Mouse (Mus musculus) intestine, postnatal 0 days (tissue): ENCODE data around the gene Chit1. TPM values are rescaled to one million over a fixed set of nuclear protein-coding genes. Genes with fewer than 3 reads are reported as not detected.

ENCODE experiments used
- ATAC-seq: fragments of 200-750 bp; cut with Nextera tagmentation; 2 replicates; pipeline ENCODE4 v1.8.0; 2017; ENCODE audit warnings: mild to moderate bottlenecking, moderate TSS enrichment, moderate library complexity
- H3K27ac ChIP-seq: fragments of 300-500 bp; sonication (generic); 2 replicates; pipeline ENCODE4 v1.5.1; 2014; ENCODE audit warnings: mild to moderate bottlenecking, low read depth, low read length, moderate library complexity
- H3K27me3 ChIP-seq: fragments of 300-500 bp; sonication (generic); replicated peaks from 2 replicates; pipeline ENCODE4 v1.6.1; 2014; ENCODE audit warnings: low read length, mixed read lengths; ENCODE audit not compliant: control insufficient read depth, insufficient read depth
- H3K36me3 ChIP-seq: fragments of 300-500 bp; sonication (generic); 2 replicates; pipeline ENCODE4 v1.6.1; 2014; ENCODE audit warnings: mild to moderate bottlenecking, moderate library complexity; ENCODE audit not compliant: control insufficient read depth, insufficient read depth
- H3K4me1 ChIP-seq: fragments of 300-500 bp; sonication (generic); replicated peaks from 2 replicates; pipeline ENCODE4 v1.6.1; 2014; ENCODE audit warnings: antibody characterized with exemption, low read length, mixed read lengths; ENCODE audit not compliant: control insufficient read depth, insufficient read depth
- H3K4me2 ChIP-seq: fragments of 300-500 bp; sonication (generic); replicated peaks from 2 replicates; pipeline ENCODE4 v1.6.1; 2014; ENCODE audit warnings: low read depth, mild to moderate bottlenecking, moderate library complexity
- H3K4me3 ChIP-seq: fragments of 300-500 bp; sonication (generic); 2 replicates; pipeline ENCODE4 v1.5.1; 2014; ENCODE audit warnings: low read depth, low read length
- H3K9ac ChIP-seq: fragments of 300-500 bp; sonication (generic); 2 replicates; pipeline ENCODE4 v1.6.1; 2014; ENCODE audit warnings: mild to moderate bottlenecking, low read depth, low read length
- H3K9me3 ChIP-seq: fragments of 300-500 bp; sonication (generic); 2 replicates; pipeline ENCODE4 v1.6.1; 2016; ENCODE audit warnings: mixed run types; ENCODE audit not compliant: control insufficient read depth
- CTCF ChIP-seq: sonication (generic); IDR thresholded peaks from 2 replicates; pipeline ENCODE4 v1.5.1; 2016; ENCODE audit warnings: low read depth, mild to moderate bottlenecking, control low read depth, antibody characterized with exemption, moderate library complexity
- WGBS: fragments of 180-500 bp; shearing (Covaris S2); extraction: QIAGEN DNeasy Blood & Tissue Kit; methylation state at CpG from one replicate; pipeline ENCODE4 v1.1.7; 2014; 5-methylcytosine and 5-hydroxymethylcytosine counted together
- polyA plus RNA-seq: library from polyadenylated mRNA; unstranded; fragments of >200 nt; fragmentation: Nextera tagmentation; extraction: Ambion mirVana; gene quantifications from 2 replicates; pipeline ENCODE4 v1.2.1, GENCODE M21; 2015

The Chit1 gene
- polyA plus RNA-seq, 1 experiment from 2014 or later = not detected

DNA sequence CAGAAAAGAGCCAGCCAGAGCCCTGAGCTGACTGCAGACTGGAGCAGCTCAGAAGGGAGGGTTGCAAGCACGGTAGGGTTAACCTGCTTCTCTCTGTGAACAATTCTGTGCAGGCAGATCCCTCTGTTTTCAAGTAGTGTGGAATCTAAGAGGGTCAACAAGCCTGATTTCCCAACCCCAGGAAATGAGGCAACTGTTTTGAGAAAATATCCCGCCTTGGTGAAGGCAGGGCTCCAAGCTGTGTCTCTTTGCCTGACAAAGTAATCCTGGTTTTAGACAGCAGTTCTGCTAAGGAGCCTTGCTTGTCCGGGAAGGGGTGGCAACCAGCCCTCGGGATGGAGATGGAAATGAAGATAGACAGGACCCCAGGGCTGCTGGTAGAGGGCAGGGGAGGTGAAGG, 53.4 kb downstream of the Chit1 start:
- no peak for TF ChIP-seq CTCF
- no peak overlapping the region for H3K4me3 ChIP-seq
- whole genome bisulfite sequencing = 80% methylated on average over 4 of the region's 4 CpGs
- H3K36me3 ChIP-seq = no peaks in the 10 kb centered on the region
- ATAC-seq = no peak
- no peaks in the 10 kb centered on the region for H3K9me3 ChIP-seq
- no peak overlapping the region for H3K9ac ChIP-seq
- H3K4me2 ChIP-seq = no peak overlapping the region
- no peak overlapping the region for H3K27ac ChIP-seq
- H3K27me3 ChIP-seq = no peaks in the 10 kb centered on the region
- no peaks in the 10 kb centered on the region for H3K4me1 ChIP-seq

DNA sequence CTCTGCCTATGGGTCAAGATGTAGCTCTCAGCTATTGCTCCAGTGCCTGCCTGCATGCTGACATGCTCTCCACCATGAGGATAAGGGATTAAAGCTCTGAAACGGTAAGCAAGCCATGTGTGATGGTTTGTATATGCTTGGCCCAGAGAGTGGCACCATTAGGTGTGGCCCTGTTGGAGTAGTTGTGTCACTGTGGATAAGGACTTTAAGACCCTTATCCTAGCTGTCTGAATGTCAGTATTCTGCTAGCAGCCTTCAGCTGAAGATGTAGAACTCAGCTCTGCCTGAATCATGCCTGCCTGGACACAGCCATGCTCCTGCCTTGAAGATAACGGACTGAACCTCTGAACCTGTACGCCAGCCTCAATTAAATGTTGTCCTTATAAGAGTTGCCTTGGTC, 55.5 kb downstream of the Chit1 start:
- H3K9me3 ChIP-seq = no peaks in the 10 kb centered on the region
- ATAC-seq = no peak
- no peaks in the 10 kb centered on the region for H3K36me3 ChIP-seq
- no peak overlapping the region for H3K27ac ChIP-seq
- H3K4me2 ChIP-seq = no peak overlapping the region
- WGBS = 93% methylated on average over 3 of the region's 3 CpGs
- no peaks in the 10 kb centered on the region for H3K4me1 ChIP-seq
- H3K4me3 ChIP-seq = no peak overlapping the region
- H3K27me3 ChIP-seq = no peaks in the 10 kb centered on the region
- H3K9ac ChIP-seq = no peak overlapping the region
- TF ChIP-seq CTCF = no peak

DNA sequence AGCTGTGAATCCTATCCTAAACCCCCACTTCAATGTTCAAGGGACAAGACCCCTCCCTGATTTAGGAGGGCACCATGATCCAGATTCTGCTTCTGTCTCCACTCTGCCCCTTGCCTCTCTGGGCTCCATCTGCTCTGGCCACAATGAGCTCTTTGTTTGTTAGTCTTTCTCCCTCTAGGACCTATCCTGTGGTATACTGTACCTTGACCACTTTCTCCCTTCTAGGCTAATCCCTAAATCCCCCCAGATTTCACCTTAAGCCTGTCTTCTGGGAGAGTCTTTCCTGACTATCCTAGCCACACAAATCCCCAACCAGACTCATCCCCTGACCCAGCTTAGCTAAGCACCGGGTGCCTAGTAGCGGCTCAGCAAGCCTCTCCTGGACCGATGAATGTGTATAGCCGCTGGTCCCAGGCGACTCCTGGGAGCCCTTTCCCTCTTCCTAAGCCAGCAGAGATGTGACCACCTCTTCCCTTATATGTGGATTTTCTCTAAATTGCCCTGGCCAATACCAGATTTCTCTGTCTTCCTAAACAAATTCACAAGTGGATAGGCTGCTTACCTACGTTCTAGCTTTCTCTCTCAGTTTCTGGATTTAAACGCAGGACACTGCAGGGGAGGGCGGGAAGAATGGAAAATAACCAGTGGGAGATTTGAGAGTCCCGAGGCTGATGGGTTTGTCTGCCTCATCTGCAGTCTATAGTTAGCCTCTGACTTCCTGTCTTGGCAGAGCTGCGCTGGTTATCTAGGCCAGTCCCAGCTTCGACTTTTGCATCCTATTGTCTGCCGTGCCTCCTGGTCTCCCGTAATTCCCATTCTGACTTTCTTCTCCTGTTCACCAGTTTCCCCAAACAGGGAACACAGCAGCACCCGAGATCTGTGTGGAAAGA, 56.6 kb downstream of the Chit1 start:
- ATAC-seq = no peak
- no peak for TF ChIP-seq CTCF
- Histone ChIP-seq H3K9ac (no peak overlapping the region), H3K27ac (no peak overlapping the region), H3K4me3 (no peak overlapping the region), H3K9me3 (no peaks in the 10 kb centered on the region), H3K36me3 (no peaks in the 10 kb centered on the region), H3K4me1 (no peaks in the 10 kb centered on the region), H3K27me3 (no peaks in the 10 kb centered on the region), H3K4me2 (no peak overlapping the region)
- 66% methylated on average over 14 of the region's 14 CpGs for WGBS

DNA sequence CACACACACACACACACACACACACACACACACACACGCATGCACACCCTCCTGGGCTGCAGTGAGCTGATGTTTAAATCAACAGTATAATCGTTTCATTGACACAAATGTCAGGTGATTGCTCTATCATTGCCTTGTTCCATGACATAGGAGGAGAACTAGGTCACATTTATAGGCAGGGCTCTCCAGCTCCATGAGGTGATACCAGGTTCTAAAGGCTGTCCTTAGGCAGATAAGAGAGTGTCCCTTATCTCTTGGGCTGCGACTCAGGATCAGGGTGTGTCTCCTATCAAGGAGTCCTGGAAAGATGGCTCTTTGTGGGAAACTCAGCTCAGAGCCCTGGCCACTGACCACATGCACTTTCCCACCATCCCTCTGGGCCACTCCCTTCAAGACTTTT, 57.5 kb downstream of the Chit1 start:
- Histone ChIP-seq H3K36me3 (no peaks in the 10 kb centered on the region), H3K9me3 (no peaks in the 10 kb centered on the region), H3K4me1 (no peaks in the 10 kb centered on the region), H3K27ac (no peak overlapping the region), H3K27me3 (no peaks in the 10 kb centered on the region), H3K9ac (no peak overlapping the region), H3K4me2 (no peak overlapping the region), H3K4me3 (no peak overlapping the region)
- TF ChIP-seq CTCF = no peak
- 40% methylated on average over 3 of the region's 3 CpGs for WGBS
- ATAC-seq = peak; percentile 91

GRCm38 (mm10) chr1:134168985-134169697, 58.1 kb downstream of the Chit1 start:
- no peak overlapping the region for H3K27ac ChIP-seq

DNA sequence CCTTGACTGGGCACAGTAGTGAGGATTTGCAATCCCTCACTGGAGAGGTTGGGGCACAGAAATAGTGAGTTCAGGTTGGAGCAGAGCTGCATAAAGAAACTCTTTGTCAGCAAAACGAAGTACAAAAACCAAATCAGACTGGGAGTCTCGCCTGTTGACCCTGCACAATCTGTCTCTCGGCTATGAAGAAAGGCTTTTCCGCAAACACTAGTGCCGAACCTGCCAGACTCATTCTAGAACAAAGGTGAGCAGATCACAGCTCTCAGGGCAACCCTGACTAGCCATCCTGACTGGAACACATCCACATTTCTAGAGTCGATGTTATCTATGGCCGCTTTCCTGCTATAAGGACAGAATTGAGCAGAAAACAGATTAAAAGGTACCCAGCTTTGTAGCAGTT, 62.0 kb downstream of the Chit1 start:
- Histone ChIP-seq H3K27ac (no peak overlapping the region), H3K4me1 (no peaks in the 10 kb centered on the region), H3K4me3 (no peak overlapping the region), H3K4me2 (no peak overlapping the region), H3K27me3 (no peaks in the 10 kb centered on the region), H3K9me3 (no peaks in the 10 kb centered on the region), H3K9ac (no peak overlapping the region), H3K36me3 (no peaks in the 10 kb centered on the region)
- no peak for TF ChIP-seq CTCF
- 66% methylated on average over 7 of the region's 7 CpGs for WGBS
- no peak for ATAC-seq

More at GRCm38 (mm10) chr1:134168985-134169697, 58.1 kb downstream of the Chit1 start:
- no peaks in the 10 kb centered on the region for H3K27me3 ChIP-seq
- H3K9me3 ChIP-seq = no peaks in the 10 kb centered on the region
- no peak overlapping the region for H3K4me3 ChIP-seq
- no peak overlapping the region for H3K4me2 ChIP-seq
- TF ChIP-seq CTCF = no peak
- WGBS = 73% methylated on average over 8 of the region's 8 CpGs
- H3K9ac ChIP-seq = no peak overlapping the region
- H3K4me1 ChIP-seq = no peaks in the 10 kb centered on the region
- H3K36me3 ChIP-seq = no peaks in the 10 kb centered on the region
- ATAC-seq = peak; percentile 60
